Mouse (Mus musculus) frontal cortex, postnatal 25 days (tissue): ENCODE results near the gene E330021D16Rik.
"Not testable (repeated sequence)": the region's sequence is repeated elsewhere in the genome, so short reads cannot be mapped to it uniquely, and the experiment has no call there.

Experiments used
- DNase-seq, 2 experiments: peaks; one replicate each; pipeline ENCODE4 v3.0.0; 2022; ENCODE audit warnings: low spot score in 2 of 2

Gene E330021D16Rik

GRCm38 (mm10) chr6:136415133-136415775 lies at the start of gene E330021D16Rik:
Gene E330021D16Rik, minus strand, starts transcription at chr6:136415569.
- no peak for DNase-seq

- DNase-seq = no peak
Measured at GRCm38 (mm10) chr6:136465021-136465420, 49.7 kb upstream of the E330021D16Rik start.

DNA sequence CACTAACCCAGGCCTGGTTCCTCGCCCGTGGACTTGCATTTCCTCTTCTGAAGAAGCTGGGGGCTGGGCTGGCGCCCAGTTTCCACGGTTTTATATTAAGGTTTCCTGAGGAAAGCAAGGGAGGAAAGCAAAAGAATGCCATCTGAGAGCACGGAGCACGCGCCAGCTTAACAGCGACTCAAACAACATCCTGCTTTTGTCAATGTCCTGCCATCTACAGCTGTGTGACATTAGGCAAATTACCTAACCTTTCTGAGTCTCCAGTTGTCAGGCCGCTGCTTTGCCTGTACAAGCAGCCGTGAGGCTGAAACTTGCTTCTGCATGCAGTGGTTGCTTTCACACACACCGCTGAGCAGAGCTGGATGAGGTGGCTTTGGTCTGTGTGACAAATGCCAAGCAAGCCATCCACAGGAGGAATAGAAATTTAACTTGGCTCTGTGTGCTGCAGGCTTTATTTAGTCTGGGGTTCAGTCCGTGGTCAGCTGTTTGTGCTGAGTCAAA lies 48.8 kb upstream of the E330021D16Rik start:
- no peak for DNase-seq

- DNase-seq = no peak
Measured at GRCm38 (mm10) chr6:136463491-136463890, 48.1 kb upstream of the E330021D16Rik start.

DNA sequence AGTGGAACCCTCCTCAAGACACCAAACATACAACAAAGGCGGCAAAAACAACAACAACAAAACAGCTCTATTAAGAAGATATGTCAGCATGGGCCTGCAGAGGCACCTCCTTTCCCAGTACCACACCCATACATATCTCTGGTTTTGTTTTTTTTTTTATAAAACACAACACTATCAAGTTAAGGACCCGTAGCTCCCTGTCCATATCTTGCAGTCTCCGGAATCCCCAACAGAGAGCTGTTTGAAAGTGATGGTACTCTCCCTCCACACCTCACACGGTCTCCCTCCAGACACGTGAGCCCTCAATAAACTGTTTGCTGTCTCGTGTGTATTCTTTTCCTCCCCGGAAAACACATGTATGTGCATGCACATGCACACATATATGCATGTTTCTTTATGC lies 43.8 kb upstream of the E330021D16Rik start:
- no peak for DNase-seq

GRCm38 (mm10) chr6:136456302-136456701 lies 40.9 kb upstream of the E330021D16Rik start:
- no peak for DNase-seq

GRCm38 (mm10) chr6:136455696-136456095 lies 40.3 kb upstream of the E330021D16Rik start:
- no peak for DNase-seq

DNA sequence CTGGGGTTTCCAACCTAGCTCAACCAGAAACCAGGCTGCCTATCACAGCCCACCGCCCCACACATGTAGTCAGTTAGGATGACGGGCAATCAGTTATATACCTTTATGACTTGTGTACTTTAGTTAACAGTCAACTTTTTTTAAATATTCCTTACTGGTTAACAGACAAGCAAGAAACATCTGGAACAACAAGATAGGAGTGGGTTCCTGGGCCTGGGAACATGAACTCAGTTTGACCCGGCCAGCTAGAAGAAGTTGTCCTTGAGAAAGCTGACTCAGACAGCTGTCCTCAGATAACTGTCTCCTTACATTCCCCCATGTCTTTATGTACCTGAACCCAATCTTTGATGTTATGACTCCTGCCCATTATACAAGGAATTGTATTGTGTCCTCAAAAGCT lies 37.3 kb upstream of the E330021D16Rik start:
- DNase-seq = no peak

DNA sequence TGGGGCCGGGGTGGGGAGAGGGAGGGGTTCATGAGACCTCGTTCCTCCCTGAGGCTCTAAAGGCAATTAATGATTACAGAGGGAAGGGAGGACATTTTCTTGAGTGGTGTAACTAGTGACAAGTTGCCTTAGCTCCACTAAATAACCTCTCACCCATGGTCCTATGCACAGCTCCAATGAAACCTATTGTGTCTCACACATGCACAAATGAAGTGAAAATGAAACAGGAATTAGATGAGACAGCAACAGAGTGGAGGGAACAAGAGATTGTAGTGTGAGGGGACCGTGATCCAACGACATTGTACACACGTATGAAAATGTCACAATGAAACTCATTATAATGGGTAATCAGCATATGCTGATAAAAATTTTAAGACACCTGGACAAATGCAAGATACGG lies 35.5 kb upstream of the E330021D16Rik start:
- no peak for DNase-seq

GRCm38 (mm10) chr6:136449930-136450329 lies 34.6 kb upstream of the E330021D16Rik start:
- DNase-seq = no peak

DNA sequence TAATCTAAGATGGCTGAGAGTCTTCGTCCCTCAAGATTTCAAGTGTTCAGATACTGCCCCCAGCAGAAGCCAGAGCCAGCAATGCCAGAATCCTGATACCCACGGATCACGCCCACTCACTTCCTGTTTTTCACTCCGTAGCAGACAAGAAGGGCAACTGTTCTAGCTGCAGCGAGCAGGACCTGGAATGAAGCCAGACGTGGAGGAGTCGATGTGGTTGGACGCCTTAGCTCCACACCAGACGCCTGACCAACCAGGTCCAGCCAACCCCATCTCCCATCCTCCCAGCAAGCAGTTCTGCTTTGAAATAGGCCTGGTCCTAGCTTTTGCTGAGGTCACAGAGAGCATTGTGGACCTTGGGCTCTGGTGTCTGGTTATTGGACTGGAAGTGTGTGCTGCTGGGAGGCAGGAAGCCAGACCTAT lies 33.9 kb upstream of the E330021D16Rik start:
- no peak for DNase-seq

- DNase-seq = not testable (repeated sequence)
Measured at GRCm38 (mm10) chr6:136439205-136439604, 23.8 kb upstream of the E330021D16Rik start.

GRCm38 (mm10) chr6:136436151-136436550 lies 20.8 kb upstream of the E330021D16Rik start:
- not testable (repeated sequence) for DNase-seq

- DNase-seq = no peak
Measured at GRCm38 (mm10) chr6:136433573-136433972, 18.2 kb upstream of the E330021D16Rik start.

DNA sequence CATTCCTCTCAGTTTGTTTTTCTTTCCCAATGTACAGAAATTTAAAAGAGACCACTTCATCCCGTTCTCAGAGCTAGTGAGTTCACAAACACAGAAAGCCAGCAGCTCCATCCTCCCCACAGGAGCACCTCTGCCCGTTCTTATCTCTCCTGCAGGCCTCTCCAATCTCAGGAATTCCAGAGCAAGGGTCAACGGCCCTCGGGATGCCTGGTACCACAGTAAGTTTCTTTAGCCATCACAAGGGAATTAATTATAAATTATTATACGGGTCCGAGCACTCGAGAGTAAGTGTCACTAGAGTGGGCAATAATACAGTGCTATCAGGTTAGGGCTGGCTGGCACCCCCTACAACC lies 16.5 kb upstream of the E330021D16Rik start:
- no peak for DNase-seq

GRCm38 (mm10) chr6:136431169-136431895 lies 16.0 kb upstream of the E330021D16Rik start:
- no peak for DNase-seq

GRCm38 (mm10) chr6:136429441-136429840 lies 14.1 kb upstream of the E330021D16Rik start:
- no peak for DNase-seq

- no peak for DNase-seq
Measured at GRCm38 (mm10) chr6:136428412-136428811, 13.0 kb upstream of the E330021D16Rik start.

GRCm38 (mm10) chr6:136427240-136427639 lies 11.9 kb upstream of the E330021D16Rik start:
- DNase-seq = no peak

- DNase-seq = no peak
Measured at GRCm38 (mm10) chr6:136425956-136426355, 10.6 kb upstream of the E330021D16Rik start.

- no peak for DNase-seq
Measured at GRCm38 (mm10) chr6:136424166-136424565, 8.8 kb upstream of the E330021D16Rik start.

- no peak for DNase-seq
Measured at GRCm38 (mm10) chr6:136423201-136423600, 7.8 kb upstream of the E330021D16Rik start.
